Mouse (Mus musculus): ENCODE measurements around the gene Pld1. TPM values are rescaled to one million over a fixed set of nuclear protein-coding genes. Genes with fewer than 3 reads are reported as not detected.

The Pld1 gene
- total RNA-seq, 2 experiments from 2014 or later: 16.0 to 19.2 TPM

DNA sequence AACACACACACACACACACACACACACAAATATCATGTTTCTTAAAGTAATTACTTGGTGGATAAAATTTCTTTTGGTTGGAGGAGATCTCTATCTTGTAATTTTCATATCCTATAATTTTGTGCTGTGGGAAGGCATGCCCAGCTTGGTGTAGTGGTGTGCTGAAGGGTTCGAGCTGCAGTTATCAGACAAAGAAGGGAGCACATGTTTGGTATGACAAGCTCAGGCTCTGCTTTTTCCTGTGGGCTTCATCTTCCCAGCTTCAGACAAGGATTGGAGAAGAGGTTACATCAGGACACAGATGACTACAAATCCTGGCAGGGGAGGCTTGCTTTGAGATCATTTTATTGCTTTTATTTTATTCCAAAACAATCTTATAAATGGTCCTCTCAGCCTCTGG is 166.5 kb downstream of the Pld1 start:
- intact Hi-C loops (cut with DNase I): loop anchor here (5.0 to 10.0 kb wide), 3 partner anchors 168 to 643 kb away; partner anchors contain the start of genes Fndc3b and Pld1
- no peak for DNase-seq

DNA sequence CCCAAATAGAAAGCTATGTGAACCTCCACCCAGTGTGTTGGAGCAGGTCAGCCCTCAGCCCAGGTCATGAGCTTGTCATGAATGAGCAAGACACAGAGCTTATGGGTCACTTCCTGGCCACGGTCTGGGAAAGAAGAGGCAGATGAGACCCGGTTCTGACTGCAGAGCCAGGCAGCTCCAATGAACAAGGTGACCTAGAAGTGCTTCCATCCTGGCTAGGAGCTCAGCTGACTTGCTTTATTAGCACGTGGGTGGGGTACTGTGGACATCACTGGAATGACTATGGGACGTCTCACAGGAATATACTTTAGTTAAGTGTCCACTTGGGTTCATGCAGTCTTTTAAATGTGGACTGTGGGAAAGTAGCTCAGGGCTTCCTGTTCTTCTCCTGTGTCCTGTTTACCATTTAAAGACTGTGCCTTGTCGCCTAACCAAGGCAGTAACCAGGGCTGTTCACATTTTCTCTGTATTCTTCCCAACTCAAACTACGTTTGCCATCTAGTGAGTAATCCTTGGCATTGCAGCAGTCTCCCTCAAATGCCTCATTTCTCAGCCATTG is 169.0 kb downstream of the Pld1 start:
- DNase-seq: peak; percentile 22 to 50
- intact Hi-C loops (cut with DNase I): loop anchor here (2.0 to 10.0 kb wide), 4 partner anchors 125 to 645 kb away; partner anchors contain the start of genes Fndc3b and Pld1

DNA sequence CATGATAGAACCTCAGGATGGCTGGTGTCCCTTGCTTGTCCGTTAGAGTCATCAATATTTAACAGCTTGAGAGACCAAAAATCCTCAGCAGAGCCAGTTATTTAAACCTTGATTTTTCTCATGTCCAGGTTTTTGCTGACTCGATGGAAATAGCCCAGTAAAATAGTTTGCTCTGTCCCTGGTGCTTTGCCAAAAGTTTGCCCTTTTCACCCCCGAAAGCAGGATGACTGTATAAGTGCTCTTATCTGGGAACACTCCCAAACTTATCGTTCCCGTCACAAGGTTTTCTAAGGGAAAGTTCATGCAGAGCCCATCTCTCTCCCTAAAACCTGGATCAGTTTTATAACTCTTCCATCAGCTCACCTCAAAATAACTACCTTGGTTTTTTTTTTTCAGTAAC is 173.0 kb downstream of the Pld1 start:
- peak; percentile 36 to 58 for DNase-seq
- intact Hi-C loops (cut with DNase I): no loop called here

DNA sequence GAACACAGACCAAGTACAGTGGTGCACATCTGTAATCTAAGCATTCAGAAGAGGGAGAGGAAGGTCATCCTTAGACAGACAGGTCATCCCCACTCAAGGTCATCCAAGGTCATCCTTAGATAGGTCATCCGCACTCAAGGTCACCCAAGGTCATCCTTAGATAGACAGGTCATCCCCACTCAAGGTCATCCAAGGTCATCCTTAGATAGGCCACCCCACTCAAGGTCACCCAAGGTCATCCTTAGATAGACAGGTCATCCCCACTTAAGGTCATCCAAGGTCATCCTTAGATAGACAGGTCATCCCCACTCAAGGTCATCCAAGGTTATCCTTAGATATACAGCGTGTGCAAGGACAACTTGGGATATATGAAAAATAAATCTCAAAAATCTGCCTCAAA is 175.4 kb downstream of the Pld1 start:
- intact Hi-C loops (cut with DNase I): no loop called here
- no peak for DNase-seq

DNA sequence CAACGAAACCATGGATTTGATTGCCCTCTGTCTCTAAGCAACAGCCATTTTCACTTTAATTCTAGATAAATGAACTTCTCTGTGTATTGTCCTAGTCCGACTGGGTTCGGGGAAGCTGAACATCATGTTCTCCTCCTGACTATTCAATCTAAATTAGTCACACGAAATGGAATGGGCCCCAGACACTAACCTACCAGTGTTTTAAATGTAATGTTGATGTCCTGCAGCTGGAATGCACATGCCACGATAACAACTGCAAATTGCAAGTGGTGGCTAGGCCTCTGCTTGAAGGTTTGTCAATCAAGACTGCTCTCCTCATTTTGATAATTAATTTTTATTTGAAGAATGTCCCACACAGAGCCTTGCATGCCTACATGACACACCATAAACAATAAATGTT is 203.2 kb downstream of the Pld1 start:
- intact Hi-C loops (cut with DNase I): no loop called here
- peak; percentile 8 to 30 for DNase-seq

DNA sequence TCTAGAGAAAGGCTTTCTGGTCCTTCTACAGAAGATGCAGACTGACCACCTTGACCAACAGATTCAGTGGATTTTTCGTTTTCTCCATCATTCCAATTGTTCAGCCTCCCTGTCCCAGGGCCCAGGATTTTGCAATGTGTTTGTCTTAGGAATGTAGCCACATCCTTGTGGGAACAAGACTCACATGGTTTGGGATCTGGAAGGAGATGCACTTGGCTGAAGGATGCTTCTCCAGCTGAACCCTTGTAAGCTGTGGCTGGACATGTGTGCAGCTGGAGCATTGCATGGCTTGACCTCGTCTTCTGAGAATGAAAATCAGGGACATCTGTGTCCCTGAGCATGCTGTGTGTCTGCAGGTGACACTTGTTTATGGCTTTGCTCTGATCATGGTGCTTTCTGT is 203.6 kb downstream of the Pld1 start:
- intact Hi-C loops (cut with DNase I): no loop called here
- peak; percentile 50 for DNase-seq

DNA sequence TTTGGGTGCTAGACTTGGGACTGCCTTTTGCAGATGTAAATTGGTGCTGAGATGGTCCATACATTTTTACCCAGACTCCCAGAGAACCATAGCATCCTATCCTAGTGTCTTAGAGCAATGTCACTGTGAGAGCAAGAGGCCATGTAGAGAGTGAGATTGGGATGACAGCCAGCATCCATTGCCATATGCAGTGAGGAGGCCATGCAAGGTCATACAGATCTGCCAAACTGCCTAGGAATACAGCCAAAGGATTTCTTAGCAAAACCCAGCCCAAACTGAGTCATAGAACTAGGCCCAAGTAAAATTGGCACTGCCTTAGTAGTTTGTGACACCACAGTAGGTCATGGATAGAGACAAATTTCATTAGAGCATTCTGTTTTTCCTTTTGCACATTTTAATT is 206.2 kb downstream of the Pld1 start:
- intact Hi-C loops (cut with DNase I): no loop called here
- DNase-seq: peak; percentile 48 to 73

DNA sequence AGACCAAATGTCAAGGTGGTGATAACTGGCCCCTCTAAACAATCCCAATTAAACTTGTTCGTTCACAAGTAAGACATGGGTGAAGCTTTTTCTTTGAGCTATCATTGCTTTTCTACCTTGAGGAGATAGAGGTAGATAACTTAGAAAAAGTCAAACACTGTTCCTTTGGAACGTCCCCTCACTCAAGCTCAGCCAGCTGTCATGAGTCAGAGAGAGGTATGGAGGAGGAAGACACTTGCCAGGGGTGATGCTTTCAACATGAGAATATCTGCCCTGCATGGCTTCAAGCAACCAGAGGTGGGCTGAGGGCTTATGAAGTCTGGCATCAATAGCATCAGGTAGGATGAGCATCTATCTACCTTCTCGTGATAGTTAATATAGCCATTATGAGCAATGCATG is 207.0 kb downstream of the Pld1 start:
- intact Hi-C loops (cut with DNase I): no loop called here

DNA sequence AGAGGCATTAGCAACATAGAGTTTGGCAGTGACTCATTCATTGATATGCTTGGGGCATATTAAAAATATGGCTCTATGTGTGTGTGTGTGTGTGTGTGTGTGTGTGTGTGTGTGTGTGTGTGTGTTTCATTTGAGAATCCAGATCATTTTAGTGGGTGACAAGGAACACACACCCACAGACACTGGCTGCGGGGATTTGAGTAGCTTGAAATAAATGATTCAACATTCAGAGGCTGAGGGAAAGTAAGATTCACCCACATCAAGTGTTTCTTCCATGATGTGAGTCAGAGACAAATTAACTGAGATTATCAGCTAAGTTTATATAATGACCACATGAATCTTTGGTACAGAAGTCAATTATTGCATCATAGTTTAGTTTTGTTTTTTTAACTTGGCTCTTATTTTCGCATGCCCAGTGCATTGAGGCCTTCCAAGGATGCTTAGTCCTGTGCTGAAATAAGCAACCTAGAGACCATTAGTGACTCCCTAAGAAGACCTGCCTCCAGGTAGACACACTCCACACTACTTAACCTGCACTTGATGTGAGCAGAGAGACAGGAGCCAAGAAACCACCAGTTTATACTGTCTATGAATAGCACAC is 211.3 kb downstream of the Pld1 start:
- DNase-seq: no peak
- intact Hi-C loops (cut with DNase I): no loop called here

More for the DNA sequence above, 207.0 kb downstream of the Pld1 start:
- no peak for DNase-seq

DNA sequence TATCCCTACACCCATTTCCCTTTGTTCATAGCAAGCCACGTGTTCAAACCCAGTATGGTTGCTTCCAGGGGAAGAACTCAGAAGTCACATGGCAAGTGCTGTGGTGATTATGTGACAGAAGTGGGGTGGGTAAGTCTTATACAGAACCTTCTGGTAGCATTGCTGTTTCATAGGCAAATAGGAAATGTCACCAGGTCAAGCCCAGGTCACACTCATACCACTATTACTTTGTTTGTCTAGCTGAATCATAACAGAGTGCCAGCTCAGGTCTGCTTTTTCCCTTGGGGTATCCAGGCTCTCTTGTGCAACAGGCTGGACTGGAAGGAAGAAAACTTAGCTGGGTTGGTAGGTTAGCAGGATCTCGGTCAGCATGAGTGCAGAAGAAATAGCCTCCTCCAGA is 219.5 kb downstream of the Pld1 start:
- no peak for DNase-seq
- intact Hi-C loops (cut with DNase I): no loop called here

DNA sequence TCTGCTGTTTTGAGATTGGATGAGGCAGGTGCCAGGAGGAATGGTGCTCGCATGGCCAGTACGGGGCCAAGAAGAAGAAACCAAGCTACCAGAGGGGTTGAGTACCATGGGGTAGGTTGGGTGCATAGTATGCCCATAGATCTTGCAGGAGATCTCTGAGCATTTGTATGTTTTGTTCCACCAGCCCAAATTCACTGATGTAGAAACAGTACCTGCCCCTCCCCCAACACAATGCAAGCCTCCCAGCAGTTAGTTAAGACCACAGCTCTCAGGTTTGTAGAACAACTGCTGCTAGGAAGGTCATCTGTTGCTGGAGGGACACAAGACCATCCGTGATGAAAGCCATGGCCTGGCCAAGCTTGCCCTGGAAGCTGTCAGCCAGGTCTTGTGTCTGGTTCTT is 220.4 kb downstream of the Pld1 start:
- intact Hi-C loops (cut with DNase I): no loop called here
- no peak for DNase-seq

DNA sequence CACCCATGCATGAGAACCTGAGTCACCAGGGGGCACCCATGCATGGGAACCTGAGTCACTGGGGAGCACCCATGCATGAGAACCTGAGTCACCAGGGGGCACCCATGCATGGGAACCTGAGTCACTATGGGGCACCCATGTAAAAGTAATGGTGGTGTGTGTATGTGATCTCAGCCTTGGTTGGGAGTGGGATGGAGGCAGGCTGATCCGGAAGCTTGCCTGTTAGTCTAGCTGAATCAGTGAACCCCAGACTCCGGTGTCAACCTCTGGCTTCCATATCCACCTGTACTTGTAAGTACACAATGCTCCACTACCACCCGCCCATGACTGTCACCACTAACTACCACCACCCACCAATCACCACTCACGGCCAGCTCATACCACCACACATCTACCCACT is 223.9 kb downstream of the Pld1 start:
- no peak for DNase-seq
- intact Hi-C loops (cut with DNase I): no loop called here

DNA sequence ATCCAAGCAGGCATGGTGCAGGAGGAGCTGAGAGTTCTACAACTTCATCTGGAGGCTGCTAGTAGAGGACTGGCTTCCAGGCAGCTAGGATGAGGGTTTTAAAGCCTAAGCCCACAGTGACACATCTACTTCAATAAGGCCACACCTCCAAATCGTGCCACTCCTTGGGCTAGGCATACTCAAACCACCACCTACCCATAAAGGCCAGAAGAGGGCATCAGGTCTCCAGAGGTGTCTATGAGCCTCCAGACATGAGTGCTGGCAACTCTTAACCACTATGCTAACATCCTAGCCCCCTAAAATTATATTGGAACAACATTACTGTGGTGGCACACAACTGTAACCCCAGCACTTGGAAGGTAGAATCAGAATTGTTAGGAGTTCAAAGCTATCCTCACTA is 226.2 kb downstream of the Pld1 start:
- intact Hi-C loops (cut with DNase I): loop anchor here (5.0 kb wide), 3 partner anchors 98 to 398 kb away; partner anchors contain the start of gene Tnik
- DNase-seq: no peak

DNA sequence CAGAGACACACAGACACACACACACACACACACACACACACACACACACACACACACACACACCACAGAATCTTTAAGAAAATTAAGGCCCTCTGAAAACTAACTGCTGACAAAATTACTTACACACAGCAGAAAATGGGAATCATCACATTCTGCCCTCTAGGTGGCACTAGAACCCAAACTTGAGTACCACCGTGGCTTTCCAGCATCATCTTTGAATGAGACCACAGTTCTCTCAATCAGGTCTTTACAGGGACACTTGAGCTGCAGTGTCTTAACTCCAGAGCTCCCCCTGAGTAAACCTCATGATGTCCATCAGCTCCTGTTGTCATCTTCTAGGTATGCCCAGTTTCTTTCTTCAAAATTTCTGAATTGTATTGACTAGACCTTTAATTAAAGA is 227.1 kb downstream of the Pld1 start:
- intact Hi-C loops (cut with DNase I): loop anchor here (5.0 kb wide), 3 partner anchors 97 to 397 kb away; partner anchors contain the start of gene Tnik
- peak; percentile 48 to 74 for DNase-seq

DNA sequence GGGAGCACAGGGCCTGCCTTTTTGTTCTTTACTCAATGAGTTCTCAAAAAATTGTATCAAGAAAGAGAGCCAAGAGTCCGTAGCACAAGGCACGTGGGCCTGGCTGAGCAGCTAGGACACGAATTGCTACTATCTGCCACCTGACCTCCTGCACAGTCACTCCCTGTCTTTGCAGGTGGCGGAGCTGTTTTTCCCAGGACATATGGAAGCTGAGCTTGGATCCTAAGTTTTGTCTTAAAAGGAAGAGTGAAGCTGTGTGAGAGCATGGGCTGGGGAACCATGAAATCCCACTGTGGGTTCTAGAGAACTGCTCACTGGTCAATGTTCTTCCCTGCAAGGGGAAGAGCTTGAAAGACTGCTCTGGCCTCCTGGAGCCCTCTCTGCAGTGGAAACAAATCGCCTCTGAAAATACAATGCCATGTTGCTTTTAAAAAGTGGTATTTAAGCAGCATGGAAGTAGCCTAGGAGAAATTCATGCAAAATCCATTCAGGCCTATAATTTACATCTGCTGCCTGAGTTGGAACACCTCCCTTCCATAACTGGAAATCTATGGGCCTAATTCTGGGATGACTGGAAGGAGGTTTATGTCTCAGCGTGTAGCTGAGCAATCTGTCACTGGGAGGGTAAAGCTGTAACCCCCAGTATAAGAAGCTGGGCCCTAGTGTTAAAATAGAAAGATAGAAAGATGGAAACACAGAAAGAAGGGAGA is 229.5 kb downstream of the Pld1 start:
- intact Hi-C loops (cut with DNase I): loop anchor here (2.0 to 5.0 kb wide), 5 partner anchors 94 to 579 kb away; partner anchors contain the start of gene Tnik
- DNase-seq: no peak

DNA sequence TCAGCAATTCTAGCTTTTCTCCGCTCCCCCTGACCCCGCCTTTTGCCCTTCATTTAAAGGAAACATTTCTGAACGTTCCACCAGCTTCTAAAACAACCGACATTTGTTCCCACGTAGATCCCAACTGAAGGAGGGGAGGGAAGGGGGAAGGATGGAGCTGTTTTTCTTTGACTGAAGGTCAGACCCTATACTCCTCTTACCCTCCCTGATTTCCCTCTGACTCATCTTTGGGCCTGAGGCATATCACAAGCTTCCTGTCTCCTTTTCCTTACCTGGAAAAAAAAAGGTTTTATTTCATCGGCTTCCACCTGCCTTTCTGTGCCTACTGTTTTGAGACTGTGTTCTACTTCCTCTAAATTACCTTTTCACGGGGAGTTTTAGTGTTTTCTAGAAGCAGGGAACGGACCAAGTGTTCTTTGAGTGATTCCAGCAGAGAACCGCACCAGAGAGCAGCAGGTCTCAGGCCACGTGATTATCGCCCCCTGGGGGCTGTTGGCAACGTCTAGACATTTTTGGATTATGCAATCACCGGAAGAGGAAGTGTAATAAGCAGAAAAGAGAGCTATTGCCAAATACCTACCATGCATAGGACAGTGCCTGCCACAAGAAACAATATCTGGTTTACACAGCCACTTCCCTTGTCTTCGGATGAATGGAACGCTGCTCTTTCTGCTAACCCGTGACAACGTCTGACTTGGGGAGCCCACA is 232.6 kb downstream of the Pld1 start:
- peak; percentile 57 to 61 for DNase-seq
- intact Hi-C loops (cut with DNase I): loop anchor here (5.0 kb wide), 1 partner anchor 316 kb away; no protein-coding TSS in a partner anchor

DNA sequence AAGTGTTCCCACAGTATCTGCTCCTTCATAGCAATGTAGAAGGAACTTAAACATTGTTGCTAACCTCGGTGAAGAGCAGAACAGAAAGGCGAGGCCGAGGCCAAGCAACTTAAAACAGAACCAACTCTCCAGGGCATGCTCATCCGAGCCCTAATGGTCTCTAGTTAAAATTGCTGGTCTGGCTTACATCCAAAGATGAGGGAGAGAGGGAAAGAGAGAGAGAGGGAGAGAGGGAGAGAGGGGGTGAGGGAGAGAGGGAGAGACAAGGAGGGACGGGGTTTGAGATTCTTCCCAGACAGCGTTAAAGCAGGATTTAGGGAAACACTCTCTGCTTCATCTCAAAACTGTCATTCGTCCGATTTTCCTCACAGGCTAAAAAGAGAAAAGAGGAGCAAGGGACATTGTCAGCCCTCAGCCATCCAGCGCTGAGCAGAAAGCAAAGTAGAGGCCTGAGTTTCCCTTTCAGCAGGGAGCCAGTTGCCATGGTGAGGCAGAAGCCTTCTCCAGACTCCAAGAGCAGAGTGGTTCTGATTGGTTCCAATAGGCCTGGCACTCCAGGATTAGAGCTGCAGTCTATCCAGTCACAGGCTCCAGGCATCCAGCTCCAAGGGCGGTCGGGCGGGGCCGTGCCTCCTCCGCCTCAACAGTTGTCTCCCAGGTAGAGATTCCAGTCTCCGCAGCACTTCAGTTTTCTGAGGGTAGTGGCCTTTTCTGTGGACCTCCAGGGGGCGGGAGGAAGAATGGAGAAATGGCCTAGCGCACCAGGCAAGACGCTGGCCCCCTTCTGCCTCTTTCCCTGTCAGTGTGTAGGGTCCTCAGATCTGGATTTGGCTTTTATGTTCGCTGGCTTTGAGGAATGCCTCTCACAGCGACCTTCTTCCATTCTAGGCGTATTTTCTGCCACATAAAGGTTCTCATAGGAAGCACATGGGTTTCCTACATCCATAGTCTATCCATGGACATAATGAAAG is 237.8 kb downstream of the Pld1 start:
- intact Hi-C loops (cut with DNase I): no loop called here

DNA sequence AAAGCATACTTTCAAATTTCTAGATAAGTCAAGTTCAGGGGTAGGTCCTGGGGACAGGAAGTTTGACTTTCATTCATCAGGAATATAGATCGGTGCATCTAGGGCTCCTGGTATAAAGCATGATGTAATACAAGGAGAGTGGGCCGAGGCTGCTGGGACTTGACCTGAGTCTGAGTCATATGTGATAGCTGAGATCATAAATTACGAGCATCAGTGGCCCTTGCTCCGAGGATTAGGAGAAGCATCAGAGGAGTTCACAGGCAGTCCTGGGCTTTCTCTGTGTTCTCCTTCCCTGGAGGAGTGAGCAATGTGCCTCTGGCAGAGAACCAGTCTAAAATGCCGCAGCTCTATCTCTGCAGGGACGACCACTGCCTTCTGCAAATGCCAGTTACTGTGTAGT is 239.8 kb downstream of the Pld1 start:
- DNase-seq: no peak
- intact Hi-C loops (cut with DNase I): no loop called here

More for the DNA sequence above, 237.8 kb downstream of the Pld1 start:
- peak in 1 of 2 experiments; percentile 16 for DNase-seq

All from heart, postnatal 14 days (tissue).